Comparison of ENCODE assay signal across 23 mouse cellular contexts in genomic region chr5:105833923-105834322, GRCm38 (mm10).
"Had no signal": no experiment of that assay in that cellular context is flagged by ENCODE, and none has a peak within 500 bp of the region (broad histone marks: within the 10 kb centered on the region; RNA-seq: fewer than 3 reads in every experiment).

No protein-coding gene starts in this region.

- H3K36me3 ChIP-seq: limb, embryonic 12.5 days; limb, embryonic 15.5 days; liver, embryonic 15.5 days; midbrain, embryonic 10.5 days; midbrain, embryonic 13.5 days; neural tube, embryonic 13.5 days; stomach, embryonic 15.5 days had no signal

- H3K9me3 ChIP-seq: limb, embryonic 12.5 days; limb, embryonic 15.5 days; liver, embryonic 15.5 days; megakaryocyte, embryonic 14.5 days; midbrain, embryonic 10.5 days; midbrain, embryonic 13.5 days; neural tube, embryonic 13.5 days; stomach, embryonic 15.5 days had no signal

- H3K27me3 ChIP-seq: limb, embryonic 12.5 days; limb, embryonic 15.5 days; liver, embryonic 15.5 days; megakaryocyte, embryonic 14.5 days; midbrain, embryonic 13.5 days; neural tube, embryonic 13.5 days; stomach, embryonic 15.5 days had no signal

- ATAC-seq: intestine, embryonic 16.5 days; midbrain, embryonic 13.5 days; midbrain, embryonic 16.5 days had no signal

- DNase-seq: kidney, adult 9 months; kidney, postnatal 14 days; kidney, postnatal 4 days; left cerebral cortex, postnatal 4 days; lung, adult 2 months; lung, postnatal 14 days; lung, postnatal 4 days; retina, postnatal 1 day; right cerebral cortex, postnatal 25 days; spleen, adult 18-20 months; thymus, postnatal 25 days had no signal

- H3K4me2 ChIP-seq: limb, embryonic 12.5 days; limb, embryonic 15.5 days; liver, embryonic 11.5 days; liver, embryonic 15.5 days; midbrain, embryonic 13.5 days; neural tube, embryonic 13.5 days; stomach, embryonic 15.5 days had no signal

- H3K4me1 ChIP-seq: midbrain, embryonic 13.5 days had no signal

- H3K9ac ChIP-seq: limb, embryonic 12.5 days; limb, embryonic 15.5 days; liver, embryonic 15.5 days; midbrain, embryonic 13.5 days; neural tube, embryonic 13.5 days; stomach, embryonic 15.5 days had no signal

- H3K4me3 ChIP-seq: limb, embryonic 12.5 days; limb, embryonic 15.5 days; liver, embryonic 15.5 days; megakaryocyte, embryonic 14.5 days; midbrain, embryonic 10.5 days; midbrain, embryonic 13.5 days; myocyte; neural tube, embryonic 13.5 days; stomach, embryonic 15.5 days had no signal

- H3K27ac ChIP-seq: limb, embryonic 12.5 days; limb, embryonic 15.5 days; liver, embryonic 15.5 days; midbrain, embryonic 10.5 days; midbrain, embryonic 13.5 days; neural tube, embryonic 13.5 days; stomach, embryonic 15.5 days had no signal
